9 mouse cellular contexts compared by ENCODE assay signal in the genomic region with DNA sequence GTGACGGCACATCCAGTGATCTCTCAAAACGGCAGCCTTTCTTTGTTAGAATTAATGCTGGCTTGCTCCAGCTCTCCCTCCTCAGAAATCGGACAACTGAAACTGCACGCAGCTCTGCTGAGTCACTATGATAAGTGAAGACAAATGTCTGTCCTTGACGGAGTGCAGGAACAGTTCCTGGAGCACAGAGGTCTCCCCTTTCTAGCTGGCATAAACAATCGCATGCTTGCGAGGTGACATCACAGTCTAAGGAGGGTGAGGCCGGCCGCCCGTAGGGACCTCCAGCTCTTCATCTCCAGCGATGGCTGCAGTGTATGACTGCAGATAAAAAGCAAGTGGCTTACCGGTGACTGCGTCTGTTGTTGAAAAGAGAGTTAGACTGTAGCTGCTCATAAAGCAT. TPM values are rescaled to one million over a fixed set of nuclear protein-coding genes. Genes with fewer than 3 reads are reported as not detected.
DNase-seq lines count a peak whose midpoint lies in the region; ATAC-seq and TF ChIP-seq lines count a peak whose summit lies in the region.
"Had no signal": no experiment of that assay in that cellular context is flagged by ENCODE, and none has a peak within 500 bp of the region (broad histone marks: within the 10 kb centered on the region; RNA-seq: fewer than 3 reads in every experiment).

No protein-coding gene starts in this region.

- peak; percentile 79 for TF ChIP-seq EP300 in lung, postnatal 0 days (IDR thresholded peaks at IDR 0.05)

- peaks cover 15% of the 10 kb centered on the region for H3K36me3 ChIP-seq in embryonic facial prominence, embryonic 11.5 days (replicated peaks; ENCODE audit: control insufficient read depth, insufficient read depth, low read depth, low read length)
- peaks cover 18% of the 10 kb centered on the region for H3K36me3 ChIP-seq in lung, postnatal 0 days (ENCODE audit: insufficient read depth, low read length)

- no peak overlapping the region for H3K9ac ChIP-seq in embryonic facial prominence, embryonic 11.5 days (replicated peaks; ENCODE audit: low read length)
- H3K9ac ChIP-seq in lung, postnatal 0 days (replicated peaks; ENCODE audit: low read depth) = no peak overlapping the region

- no peak overlapping the region for H3K4me2 ChIP-seq in embryonic facial prominence, embryonic 11.5 days (ENCODE audit: low read depth, low read length)
- no peak overlapping the region for H3K4me2 ChIP-seq in lung, postnatal 0 days (replicated peaks; ENCODE audit: low read depth, low read length)

- 62% methylated on average over 13 of the region's 13 CpGs for WGBS in embryonic facial prominence, embryonic 11.5 days
- WGBS in lung, postnatal 0 days = 26% methylated on average over 13 of the region's 13 CpGs

- DNase-seq in layer of hippocampus, adult 2 months (ENCODE audit: low spot score in 2 of 2) = no peak
- DNase-seq in layer of hippocampus, postnatal 14 days (ENCODE audit: low spot score in 2 of 2) = no peak
- DNase-seq in embryonic facial prominence, embryonic 11.5 days (ENCODE audit: low spot score) = peak; percentile 46
- peak; percentile 67 for DNase-seq in heart, postnatal 25 days (ENCODE audit: low spot score)
- peak; percentile 85 for DNase-seq in lung, postnatal 0 days (ENCODE audit: low spot score)
- no peak for DNase-seq in thymus, adult 18-20 months
- DNase-seq in B cell, adult 2 months = no peak
- DNase-seq in frontal cortex, postnatal 10 days (ENCODE audit: low spot score in 2 of 2) = no peak

- peak overlapping the region; percentile 15; the same call in 1 of the 2 replicates for H3K27ac ChIP-seq in layer of hippocampus, adult 2 months
- no peak overlapping the region for H3K27ac ChIP-seq in embryonic facial prominence, embryonic 11.5 days (replicated peaks; ENCODE audit: low read depth, low read length)
- H3K27ac ChIP-seq in lung, postnatal 0 days (ENCODE audit: low read length) = peak overlapping the region; percentile 43
- H3K27ac ChIP-seq: macrophage had no signal

- ATAC-seq in embryonic facial prominence, embryonic 11.5 days (replicated peaks; ENCODE audit: insufficient number of reproducible peaks, low FRiP score, low TSS enrichment, low read depth) = no peak
- peak; percentile 88 for ATAC-seq in lung, postnatal 0 days

- no peaks in the 10 kb centered on the region for H3K4me1 ChIP-seq in embryonic facial prominence, embryonic 11.5 days (ENCODE audit: control insufficient read depth, insufficient read depth, low read length)
- peaks cover 5% of the 10 kb centered on the region; the same call in 1 of the 2 replicates for H3K4me1 ChIP-seq in lung, postnatal 0 days (ENCODE audit: insufficient read depth, low read depth, low read length)

- H3K4me3 ChIP-seq in layer of hippocampus, adult 2 months = no peak overlapping the region
- no peak overlapping the region for H3K4me3 ChIP-seq in embryonic facial prominence, embryonic 11.5 days (ENCODE audit: low read depth, low read length)
- no peak overlapping the region for H3K4me3 ChIP-seq in lung, postnatal 0 days (ENCODE audit: low read depth, low read length)

- intact Hi-C loops in heart, postnatal 25 days (cut with DNase I) = no loop called here

- TF ChIP-seq CTCF in layer of hippocampus, adult 2 months (conservative IDR thresholded peaks at IDR 0.05) = no peak
- TF ChIP-seq CTCF in lung, postnatal 0 days (IDR thresholded peaks at IDR 0.05) = no peak

- H3K9me3 ChIP-seq in embryonic facial prominence, embryonic 11.5 days (replicated peaks; ENCODE audit: control insufficient read depth, low read length) = no peaks in the 10 kb centered on the region
- no peaks in the 10 kb centered on the region for H3K9me3 ChIP-seq in lung, postnatal 0 days (ENCODE audit: low read length)

- no peaks in the 10 kb centered on the region for H3K27me3 ChIP-seq in embryonic facial prominence, embryonic 11.5 days (ENCODE audit: control insufficient read depth, insufficient read depth, low read length)
- no peaks in the 10 kb centered on the region for H3K27me3 ChIP-seq in lung, postnatal 0 days (replicated peaks; ENCODE audit: insufficient read depth, low read length)

RNA-seq across cellular contexts. Expression of a gene that starts 31.0 kb away (rescaled TPM):
- total RNA-seq in layer of hippocampus, adult 2 months (2021) = 1 to 10 TPM; 5.1 to 6.1 TPM
- total RNA-seq in layer of hippocampus, postnatal 14 days (2021) = 1 to 10 TPM; 3.9 to 4.7 TPM
- 49.4 and 53.3 TPM in 2 replicates for polyA plus RNA-seq in embryonic facial prominence, embryonic 11.5 days (2014; fragmentation: Nextera tagmentation; extraction: Ambion mirVana)
- 1 to 10 TPM; 3.1 to 4.0 TPM for total RNA-seq in heart, postnatal 25 days (2021)
- 11.1 and 13.2 TPM in 2 replicates for polyA plus RNA-seq in lung, postnatal 0 days (2015; fragmentation: Nextera tagmentation; extraction: Ambion mirVana)

RNA-seq across cellular contexts. Expression of a gene that starts 34.8 kb away (rescaled TPM):
- 10 to 100 TPM; 18.5 to 19.0 TPM for total RNA-seq in layer of hippocampus, adult 2 months (2021)
- total RNA-seq in layer of hippocampus, postnatal 14 days (2021) = 10 to 100 TPM; 17.2 to 19.0 TPM
- polyA plus RNA-seq in embryonic facial prominence, embryonic 11.5 days (2014; fragmentation: Nextera tagmentation; extraction: Ambion mirVana) = 22.4 and 26.1 TPM in 2 replicates
- total RNA-seq in heart, postnatal 25 days (2021) = 10 to 100 TPM; 14.8 to 16.0 TPM
- 12.5 and 13.2 TPM in 2 replicates for polyA plus RNA-seq in lung, postnatal 0 days (2015; fragmentation: Nextera tagmentation; extraction: Ambion mirVana)

RNA-seq across cellular contexts. Expression of a gene that starts 35.1 kb away (rescaled TPM):
- total RNA-seq in layer of hippocampus, adult 2 months (2021) = 10 to 100 TPM; 37.6 to 38.0 TPM
- total RNA-seq in layer of hippocampus, postnatal 14 days (2021) = 10 to 100 TPM; 38.2 to 41.7 TPM
- polyA plus RNA-seq in embryonic facial prominence, embryonic 11.5 days (2014; fragmentation: Nextera tagmentation; extraction: Ambion mirVana) = 19.1 and 20.8 TPM in 2 replicates
- total RNA-seq in heart, postnatal 25 days (2021) = 1 to 10 TPM; 6.0 to 6.5 TPM
- 4.2 and 5.7 TPM in 2 replicates for polyA plus RNA-seq in lung, postnatal 0 days (2015; fragmentation: Nextera tagmentation; extraction: Ambion mirVana)

RNA-seq across cellular contexts. Expression of a gene that starts 47.9 kb away (rescaled TPM):
- under 1 TPM; 0.15 to 0.28 TPM for total RNA-seq in layer of hippocampus, adult 2 months (2021)
- under 1 TPM; 0.19 to 0.41 TPM for total RNA-seq in layer of hippocampus, postnatal 14 days (2021)
- polyA plus RNA-seq in embryonic facial prominence, embryonic 11.5 days (2014; fragmentation: Nextera tagmentation; extraction: Ambion mirVana) = 0.14 TPM in 1 of 2 replicates, not detected in the other
- total RNA-seq in heart, postnatal 25 days (2021) = not detected
- 0.19 and 0.21 TPM in 2 replicates for polyA plus RNA-seq in lung, postnatal 0 days (2015; fragmentation: Nextera tagmentation; extraction: Ambion mirVana)
- polyA plus RNA-seq: macrophage had no signal

RNA-seq across cellular contexts. Expression of a gene that starts 48.1 kb away (rescaled TPM):
- total RNA-seq in layer of hippocampus, adult 2 months (2021) = 100 to 1,000 TPM; 116 to 132 TPM
- 100 to 1,000 TPM; 109 to 120 TPM for total RNA-seq in layer of hippocampus, postnatal 14 days (2021)
- 972 and 1,051 TPM in 2 replicates for polyA plus RNA-seq in embryonic facial prominence, embryonic 11.5 days (2014; fragmentation: Nextera tagmentation; extraction: Ambion mirVana)
- 10 to 100 TPM; 36.9 to 41.9 TPM for total RNA-seq in heart, postnatal 25 days (2021)
- polyA plus RNA-seq in lung, postnatal 0 days (2015; fragmentation: Nextera tagmentation; extraction: Ambion mirVana) = 162 and 178 TPM in 2 replicates

Comparison
In these comparisons a context has a peak if more than half of its experiments do, and no peak if none do; other contexts are left out.
1. DNase-seq: peak in embryonic facial prominence, embryonic 11.5 days (single experiment), heart, postnatal 25 days (single experiment) and lung, postnatal 0 days (single experiment); none in layer of hippocampus, adult 2 months (0 of 2), layer of hippocampus, postnatal 14 days (0 of 2), thymus, adult 18-20 months (0 of 2), B cell, adult 2 months (0 of 2) and frontal cortex, postnatal 10 days (0 of 2).
2. RNA of a gene that starts 35.1 kb away (total RNA-seq): 38.2 to 41.7 TPM in layer of hippocampus, postnatal 14 days and 37.6 to 38.0 TPM in layer of hippocampus, adult 2 months; 6.0 to 6.5 TPM in heart, postnatal 25 days; every median in the first group is over 4 times any median in the second.